Mouse (Mus musculus) CH12.LX (cell line): ENCODE results near the gene Tcte3. TPM values are rescaled to one million over a fixed set of nuclear protein-coding genes. Genes with fewer than 3 reads are reported as not detected.

ENCODE experiments used
- polyA plus RNA-seq: library from polyadenylated mRNA; unstranded; fragments of >175 nt; gene quantifications from 2 replicates; pipeline ENCODE4 v1.2.1, GENCODE M21; 2012; ENCODE audit warnings: low read depth; ENCODE audit not compliant: insufficient read length
- total RNA-seq, 2 experiments: library from RNA; depleted of rRNA; stranded (reverse); fragments of 300-350 nt in 1 of 2; fragments of >200 nt in 1 of 2; gene quantifications; 2 replicates each; pipeline ENCODE4 v1.2.3; 2012 to 2014

The Tcte3 gene
- total and polyA plus RNA-seq, 3 experiments: 1.9 to 5.8 TPM; not detected in 1

Other genes starting within 250 kb of the Tcte3 start
- 1.4 and 2.3 TPM in 2 replicates for gene Wdr27, start 98.3 kb downstream of the Tcte3 start, total RNA-seq (2012; rRNA removed)
- 1.7 and 1.9 TPM in 2 replicates for gene Wdr27, start 98.3 kb downstream of the Tcte3 start, total RNA-seq (2014; rRNA removed)
- 1.8 and 2.1 TPM in 2 replicates for gene Wdr27, start 98.3 kb downstream of the Tcte3 start, polyA plus RNA-seq
- 5.4 and 7.4 TPM in 2 replicates for gene 1600012H06Rik, start 98.3 kb downstream of the Tcte3 start, total RNA-seq (2012; rRNA removed)
- 10.5 and 10.6 TPM in 2 replicates for gene 1600012H06Rik, start 98.3 kb downstream of the Tcte3 start, total RNA-seq (2014; rRNA removed)
- 12.0 and 12.4 TPM in 2 replicates for gene 1600012H06Rik, start 98.3 kb downstream of the Tcte3 start, polyA plus RNA-seq
- gene Phf10, start 80.2 kb downstream of the Tcte3 start, total RNA-seq (2012; rRNA removed): 216 and 364 TPM in 2 replicates
- gene Phf10, start 80.2 kb downstream of the Tcte3 start, total RNA-seq (2014; rRNA removed): 343 and 349 TPM in 2 replicates
- 225 and 226 TPM in 2 replicates for gene Phf10, start 80.2 kb downstream of the Tcte3 start, polyA plus RNA-seq
- gene 9030025P20Rik, start 63.0 kb downstream of the Tcte3 start, total RNA-seq (2012; rRNA removed): 7.9 and 8.6 TPM in 2 replicates
- gene 9030025P20Rik, start 63.0 kb downstream of the Tcte3 start, total RNA-seq (2014; rRNA removed): 6.4 and 6.5 TPM in 2 replicates
- 5.8 and 7.5 TPM in 2 replicates for gene 9030025P20Rik, start 63.0 kb downstream of the Tcte3 start, polyA plus RNA-seq
- 0.46 TPM in 1 of 2 replicates, not detected in the other for gene Gm3417, start 62.7 kb downstream of the Tcte3 start, total RNA-seq (2012; rRNA removed)
- 1.8 and 3.1 TPM in 2 replicates for gene Gm3417, start 62.7 kb downstream of the Tcte3 start, total RNA-seq (2014; rRNA removed)
- gene Gm3417, start 62.7 kb downstream of the Tcte3 start, polyA plus RNA-seq: 1.8 TPM in 1 of 2 replicates, not detected in the other
- 4.3 and 4.5 TPM in 2 replicates for gene Gm3435, start 31.3 kb downstream of the Tcte3 start, total RNA-seq (2012; rRNA removed)
- gene Gm3435, start 31.3 kb downstream of the Tcte3 start, total RNA-seq (2014; rRNA removed): 9.4 and 10.5 TPM in 2 replicates
- 1.7 and 2.3 TPM in 2 replicates for gene Gm3435, start 31.3 kb downstream of the Tcte3 start, polyA plus RNA-seq
- gene Ermard, start 280 bp downstream of the Tcte3 start, total RNA-seq (2012; rRNA removed): 37.1 and 38.8 TPM in 2 replicates
- 32.0 and 45.6 TPM in 2 replicates for gene Ermard, start 280 bp downstream of the Tcte3 start, total RNA-seq (2014; rRNA removed)
- gene Ermard, start 280 bp downstream of the Tcte3 start, polyA plus RNA-seq: 39.5 and 45.6 TPM in 2 replicates
- gene Gm3448, start within 50 bp of the Tcte3 start, total RNA-seq (2012; rRNA removed): 3.9 and 4.2 TPM in 2 replicates
- 3.8 and 4.8 TPM in 2 replicates for gene Gm3448, start within 50 bp of the Tcte3 start, total RNA-seq (2014; rRNA removed)
- gene Gm3448, start within 50 bp of the Tcte3 start, polyA plus RNA-seq: 1.2 and 2.0 TPM in 2 replicates